Mouse (Mus musculus) cerebellum, adult 18-20 months (tissue): ENCODE data around the gene Sdk1.
A peak's percentile ranks its signal among the peaks of the same experiment; 100 is the strongest.
"Not testable (repeated sequence)": the region's sequence is repeated elsewhere in the genome, so short reads cannot be mapped to it uniquely, and the experiment has no call there.

Source experiments
- DNase-seq, 2 experiments: peaks; one replicate each; pipeline ENCODE4 v3.0.0; 2021

The Sdk1 gene

GRCm38 (mm10) chr5:141468821-141469220, 227.5 kb downstream of the Sdk1 start:
- no peak for DNase-seq

- DNase-seq: no peak
These were observed 264.0 kb downstream of the Sdk1 start for GRCm38 (mm10) chr5:141505281-141505680.

GRCm38 (mm10) chr5:141506344-141506743, 265.1 kb downstream of the Sdk1 start:
- DNase-seq: no peak

- no peak for DNase-seq
These were observed 283.8 kb downstream of the Sdk1 start for GRCm38 (mm10) chr5:141524801-141525715.

GRCm38 (mm10) chr5:141540193-141540592, 298.9 kb downstream of the Sdk1 start:
- no peak for DNase-seq

GRCm38 (mm10) chr5:141542890-141543666, 301.8 kb downstream of the Sdk1 start:
- DNase-seq: no peak

- DNase-seq: no peak
These were observed 312.2 kb downstream of the Sdk1 start for GRCm38 (mm10) chr5:141553444-141553843.

- no peak for DNase-seq
These were observed 317.4 kb downstream of the Sdk1 start for GRCm38 (mm10) chr5:141558731-141559130.

- DNase-seq: no peak
These were observed 319.0 kb downstream of the Sdk1 start for GRCm38 (mm10) chr5:141560325-141560724.

GRCm38 (mm10) chr5:141561989-141562560, 320.8 kb downstream of the Sdk1 start:
- DNase-seq: no peak

GRCm38 (mm10) chr5:141564197-141564596, 322.9 kb downstream of the Sdk1 start:
- no peak for DNase-seq

GRCm38 (mm10) chr5:141568106-141568505, 326.8 kb downstream of the Sdk1 start:
- no peak for DNase-seq

- DNase-seq: no peak
These were observed 329.2 kb downstream of the Sdk1 start for GRCm38 (mm10) chr5:141570442-141570841.

GRCm38 (mm10) chr5:141574263-141574662, 333.0 kb downstream of the Sdk1 start:
- DNase-seq: peak; percentile 11 to 29

- no peak for DNase-seq
These were observed 350.0 kb downstream of the Sdk1 start for GRCm38 (mm10) chr5:141591246-141591645.

- no peak for DNase-seq
These were observed 371.4 kb downstream of the Sdk1 start for GRCm38 (mm10) chr5:141612721-141613120.

- no peak for DNase-seq
These were observed 374.5 kb downstream of the Sdk1 start for GRCm38 (mm10) chr5:141615763-141616162.

- no peak for DNase-seq
These were observed 376.4 kb downstream of the Sdk1 start for GRCm38 (mm10) chr5:141617660-141618059.

- peak; percentile 25 to 31 for DNase-seq
These were observed 384.1 kb downstream of the Sdk1 start for GRCm38 (mm10) chr5:141625401-141625800.

- DNase-seq: no peak
These were observed 390.4 kb downstream of the Sdk1 start for GRCm38 (mm10) chr5:141631641-141632040.

GRCm38 (mm10) chr5:141633271-141633670, 392.0 kb downstream of the Sdk1 start:
- no peak for DNase-seq

- DNase-seq: no peak
These were observed 395.1 kb downstream of the Sdk1 start for GRCm38 (mm10) chr5:141636406-141636805.

- DNase-seq: not testable (repeated sequence)
These were observed 395.8 kb downstream of the Sdk1 start for GRCm38 (mm10) chr5:141637054-141637453.
